Mouse (Mus musculus): ENCODE results near the gene Cdkal1.

- TF ChIP-seq CTCF (IDR thresholded peaks at IDR 0.05; ENCODE audit: low read depth) (no peak), EP300 (optimal IDR thresholded peaks at IDR 0.05) (no peak)
Observed at GRCm38 (mm10) chr13:29434726-29435125, 420.7 kb downstream of the Cdkal1 start.
